Mouse (Mus musculus) lung, adult 2 months (tissue): ENCODE results near the gene Leng8.

Source experiments
- CTCF ChIP-seq: fragments of 200-500 bp; IDR thresholded peaks from 2 replicates; pipeline ENCODE4 v1.5.1; 2011; ENCODE audit warnings: mild to moderate bottlenecking, low read length, control low read depth; ENCODE audit not compliant: insufficient read depth
- POLR2A ChIP-seq: fragments of 200-500 bp; IDR thresholded peaks from 2 replicates; pipeline ENCODE4 v1.6.1; 2011; ENCODE audit warnings: low read depth, mild to moderate bottlenecking, control low read depth, low read length, borderline replicate concordance; ENCODE audit errors: extremely low read depth

GRCm38 (mm10) chr7:4144766-4145551 is 8.1 kb downstream of the Leng8 start:
- TF ChIP-seq CTCF (no peak), POLR2A (no peak)
